Mouse (Mus musculus) embryo, embryonic 10 days (tissue): ENCODE measurements at regions not wholly inside any gene's neighbourhood (a gene's known extent, or its start where the extent isn't known, plus 50 kb on each side); places are given as distances from the start of the nearest gene placed in this dataset.

ENCODE experiments used
- DNase-seq: peaks from one replicate; pipeline ENCODE4 v3.0.0-alpha.2; 2015; ENCODE audit warnings: low spot score

DNA sequence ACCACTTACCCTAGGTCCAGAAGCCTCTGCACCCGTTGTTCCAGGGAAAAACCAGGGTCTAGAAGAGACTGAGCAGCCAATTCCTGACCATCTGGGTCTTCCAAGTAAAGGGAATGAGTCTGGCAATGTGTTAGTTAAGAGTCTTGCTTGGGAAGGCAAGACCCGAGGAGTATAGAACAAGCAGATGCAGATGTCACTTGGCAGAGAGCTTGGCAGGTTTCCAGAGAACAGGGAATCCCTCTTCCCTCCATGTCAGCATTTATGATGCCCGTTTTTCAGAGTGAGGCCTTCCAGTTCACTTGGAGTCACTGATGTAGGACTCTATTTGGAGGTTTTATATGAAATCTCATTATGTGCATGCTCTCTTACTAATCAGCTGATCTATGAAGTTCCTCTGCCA, 231.1 kb downstream of the Bcl2 start:
- no peak for DNase-seq

DNA sequence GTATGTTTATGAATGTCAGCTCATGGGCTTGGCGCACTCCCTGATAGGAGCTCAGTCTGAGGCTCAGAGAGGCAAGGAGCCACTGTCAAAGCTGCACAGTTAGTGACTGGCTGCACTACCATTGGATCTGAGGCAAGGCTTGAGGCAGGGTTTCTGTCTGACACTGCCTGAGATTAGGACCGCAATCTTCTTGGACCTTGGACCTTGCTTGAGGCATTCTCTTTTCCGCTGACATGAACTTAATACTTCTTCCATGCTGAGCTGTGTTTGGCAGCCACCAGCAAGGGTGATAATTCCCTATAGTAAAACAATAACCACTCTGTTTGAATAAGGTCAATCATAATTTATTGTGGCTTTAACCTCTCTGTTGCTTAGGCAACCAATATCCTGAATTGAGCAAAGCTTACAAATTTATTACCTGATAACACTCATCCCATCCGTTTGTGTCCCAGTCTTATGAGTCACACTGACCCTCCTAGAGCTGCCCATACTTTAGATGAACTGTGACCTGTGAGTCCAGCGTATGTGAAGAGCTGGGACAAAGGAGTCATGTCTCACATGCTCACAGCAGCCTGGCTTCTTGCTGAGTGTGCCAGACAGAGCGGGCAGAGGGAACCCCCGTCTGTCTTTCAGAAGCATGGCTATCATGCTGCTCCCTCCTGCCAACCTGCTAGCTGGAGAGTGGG, 236.3 kb downstream of the Bcl2 start:
- DNase-seq: no peak

DNA sequence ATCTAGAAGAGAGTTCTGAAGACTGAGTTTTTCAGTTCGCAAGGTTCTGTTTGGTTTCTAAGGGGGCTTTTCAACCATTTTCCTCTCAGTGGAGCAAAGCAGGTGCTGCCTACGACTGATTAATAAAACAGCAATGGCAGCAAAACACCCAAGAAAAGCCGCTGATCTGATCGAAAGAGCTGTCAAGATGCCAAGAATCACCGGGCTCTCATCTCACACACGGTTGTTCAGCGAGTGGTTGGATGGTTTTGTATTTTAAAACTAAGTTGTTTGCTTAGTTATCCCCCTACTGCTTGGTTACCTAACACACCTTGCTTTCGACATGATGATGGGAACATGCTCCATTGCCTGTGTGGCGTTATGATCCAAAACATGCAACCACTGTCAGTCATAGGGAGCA, 246.1 kb downstream of the Bcl2 start:
- no peak for DNase-seq

DNA sequence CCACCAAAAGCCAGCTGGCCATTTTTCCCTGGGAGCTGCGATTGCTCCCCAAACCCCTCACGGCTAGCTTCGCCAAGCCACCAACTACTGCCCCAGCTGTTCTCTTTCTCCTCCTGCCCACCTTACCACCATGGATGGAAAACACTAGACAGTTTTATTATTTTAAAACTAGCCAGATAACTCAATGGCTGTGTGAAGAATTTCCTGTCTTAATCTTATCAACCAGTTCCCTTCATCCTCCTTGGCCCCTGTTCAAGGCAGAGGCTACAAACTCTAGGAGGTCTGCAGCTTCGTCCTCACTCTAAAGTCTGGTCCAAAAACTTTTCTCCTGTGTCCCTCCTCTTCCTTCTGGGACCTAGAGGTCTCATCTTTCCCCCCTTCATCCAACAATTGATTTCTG, 247.4 kb downstream of the Bcl2 start:
- DNase-seq: no peak

DNA sequence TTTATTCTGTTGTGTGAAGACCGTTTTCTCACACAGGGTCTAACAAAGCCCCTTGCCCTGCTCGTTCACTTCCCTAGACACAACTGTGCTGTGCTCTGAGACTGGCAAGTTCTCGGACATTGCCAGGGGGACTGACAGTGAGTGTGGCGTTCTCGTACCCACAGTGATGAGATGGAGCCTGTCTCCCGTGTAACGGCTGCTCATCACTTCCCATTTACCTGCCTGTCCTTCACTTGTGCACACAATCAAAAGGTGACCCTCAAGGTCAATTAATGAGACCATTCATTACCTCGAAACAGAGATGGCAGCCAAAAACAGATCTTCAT, 248.1 kb downstream of the Bcl2 start:
- DNase-seq: peak; percentile 18

DNA sequence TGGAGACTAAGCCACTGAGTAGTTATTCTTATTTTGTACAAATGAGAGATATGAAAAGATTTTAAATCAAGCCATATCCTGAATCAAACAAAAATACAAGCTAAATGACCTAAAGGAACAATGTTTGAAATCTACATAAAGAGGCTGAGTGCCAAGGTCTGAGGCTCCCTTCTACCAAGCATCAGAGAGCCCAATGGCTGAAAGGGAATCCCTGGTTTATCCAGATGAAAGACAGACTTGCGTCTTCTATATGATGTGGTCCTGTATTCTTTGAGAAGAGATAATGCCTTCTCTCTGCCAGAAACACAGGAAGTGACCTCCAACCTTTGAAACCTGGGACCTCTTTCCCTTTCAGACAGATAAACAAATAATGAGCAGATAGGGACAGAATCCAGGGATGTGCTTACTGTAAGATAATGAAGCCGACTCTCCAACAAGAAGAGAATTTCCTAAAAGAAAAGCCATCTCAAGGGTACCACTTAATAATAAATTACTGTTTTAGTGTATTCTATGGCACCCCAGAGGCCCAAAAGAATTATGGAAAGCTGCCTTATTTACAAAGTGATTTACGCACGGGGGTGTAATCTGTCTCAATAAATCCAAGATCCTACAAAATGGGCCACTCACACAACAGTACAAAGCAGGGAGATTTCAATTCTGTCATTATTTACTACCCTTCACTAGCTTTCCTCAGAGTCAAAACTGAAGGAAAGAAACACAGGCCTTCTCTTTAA, 248.7 kb downstream of the Bcl2 start:
- DNase-seq: peak; percentile 6

DNA sequence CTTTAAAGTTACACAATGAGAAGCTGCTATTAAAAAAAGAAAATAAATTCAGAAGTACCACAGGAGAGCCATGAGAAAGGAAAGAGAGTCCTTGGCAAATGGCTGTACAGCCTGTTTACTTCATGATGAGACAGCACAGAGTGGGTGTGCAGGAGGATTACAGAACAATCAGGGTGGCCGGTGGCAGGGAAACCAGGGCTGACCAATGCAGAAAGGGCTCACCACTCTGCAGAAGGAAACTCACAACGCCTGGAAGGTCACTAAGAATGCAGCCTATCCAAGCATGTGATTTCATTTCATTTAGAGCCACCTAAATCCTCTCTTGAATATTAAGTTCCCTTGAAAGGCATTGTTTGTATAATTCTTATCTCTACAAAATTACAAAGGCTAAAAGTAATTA, 249.3 kb downstream of the Bcl2 start:
- peak; percentile 35 for DNase-seq

DNA sequence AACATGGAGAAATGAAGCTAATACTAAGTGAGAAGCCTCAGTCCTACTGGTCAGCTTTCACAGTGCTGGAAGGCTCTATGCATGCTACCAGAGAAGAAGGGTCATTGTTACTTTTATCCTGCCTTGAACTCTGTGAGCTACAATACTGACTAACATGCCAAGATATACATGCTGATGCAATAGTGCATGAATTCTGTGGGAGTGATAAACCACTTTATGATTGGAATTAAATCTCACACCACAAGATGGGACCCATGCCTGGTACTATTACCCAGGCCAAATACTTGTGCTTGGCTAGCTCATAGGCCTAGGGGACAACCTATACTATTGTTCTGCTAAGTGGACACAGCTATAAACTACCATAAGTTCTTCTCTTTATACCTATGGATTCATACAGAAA, 251.5 kb downstream of the Bcl2 start:
- DNase-seq: no peak

DNA sequence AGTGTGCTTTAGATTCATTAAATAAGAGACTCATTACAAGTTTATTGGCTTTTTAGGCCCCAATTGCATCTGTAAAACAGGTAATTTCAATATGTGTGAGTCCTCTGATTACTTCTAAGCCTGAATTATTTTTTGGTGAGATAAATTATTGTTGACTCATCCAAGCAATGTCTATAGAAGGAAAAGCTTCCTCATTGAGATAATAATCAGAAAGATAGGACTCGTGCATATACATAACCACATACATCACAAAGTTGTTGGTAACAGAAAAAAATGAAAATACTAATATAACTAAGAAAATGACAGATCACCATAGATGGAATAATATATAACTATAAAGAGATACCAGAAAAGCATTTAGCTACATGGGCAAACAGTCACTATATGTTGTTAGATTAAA, 252.0 kb downstream of the Bcl2 start:
- DNase-seq: no peak

DNA sequence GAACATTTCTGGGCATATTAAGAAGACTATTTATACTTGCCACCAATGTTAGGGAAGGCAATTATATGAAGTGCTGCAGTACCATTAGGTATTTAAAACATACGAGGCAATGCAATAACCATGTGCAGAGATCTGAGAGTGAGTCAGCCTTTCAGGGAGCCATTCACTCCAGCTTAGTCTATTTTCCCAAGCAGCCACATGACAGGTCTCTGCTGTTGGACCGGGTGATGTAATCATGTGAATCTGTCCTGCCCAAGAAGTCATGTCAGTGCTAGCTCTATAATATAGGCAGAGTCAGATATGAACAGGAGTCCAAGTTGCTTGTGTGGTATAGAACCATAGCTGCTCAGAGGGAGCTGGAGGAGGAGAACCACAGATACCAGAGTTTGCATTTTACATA, 253.1 kb downstream of the Bcl2 start:
- no peak for DNase-seq

DNA sequence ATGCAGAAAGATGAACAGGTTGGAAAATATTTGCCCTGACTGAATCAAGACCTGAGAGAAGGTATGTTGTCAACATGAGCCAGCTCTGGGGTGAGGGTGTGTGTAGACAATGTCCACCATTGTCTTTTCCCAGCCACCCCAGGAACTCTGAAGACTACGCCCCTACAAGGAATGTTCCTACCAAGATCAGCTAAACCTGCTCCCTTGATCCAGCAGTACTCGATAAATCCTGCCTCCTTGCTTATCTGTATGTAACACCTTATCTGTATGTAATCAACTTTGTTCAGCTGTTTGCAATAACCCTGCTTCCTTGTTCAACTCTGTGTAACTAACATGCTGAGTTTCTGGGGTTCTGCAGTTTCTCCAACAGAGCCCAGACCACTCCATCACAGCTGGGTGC, 264.3 kb downstream of the Bcl2 start:
- no peak for DNase-seq
